Mouse (Mus musculus): ENCODE data around the gene Tsr2. TPM values are rescaled to one million over a fixed set of nuclear protein-coding genes. Genes with fewer than 3 reads are reported as not detected.

Gene Tsr2
- total and polyA plus RNA-seq, 2 experiments from 2014 or later = 24.1 to 41.9 TPM

- H3K36me3 ChIP-seq (ENCODE audit: insufficient read depth, low read length) = peaks cover 10% of the 10 kb centered on the region; the same call in 1 of the 2 replicates
- no peak for TF ChIP-seq CTCF (IDR thresholded peaks at IDR 0.05)
- H3K4me2 ChIP-seq (ENCODE audit: low read depth, low read length, poor library complexity, severe bottlenecking) = no peak overlapping the region
- DNase-seq (ENCODE audit: low spot score) = no peak
- H3K4me3 ChIP-seq (ENCODE audit: low read depth, low read length) = no peak overlapping the region
- no peaks in the 10 kb centered on the region for H3K27me3 ChIP-seq (ENCODE audit: insufficient read depth, low read length)
- no peak for ATAC-seq (ENCODE audit: low FRiP score)
- H3K9ac ChIP-seq (replicated peaks; ENCODE audit: low read length, poor library complexity, severe bottlenecking) = no peak overlapping the region
- H3K4me1 ChIP-seq (ENCODE audit: insufficient read depth, low read length) = no peaks in the 10 kb centered on the region
- H3K27ac ChIP-seq (ENCODE audit: low read depth, low read length) = no peak overlapping the region
- no peaks in the 10 kb centered on the region for H3K9me3 ChIP-seq (ENCODE audit: low read length)
- WGBS = 81% methylated on average over 7 of the region's 7 CpGs
Measured at GRCm38 (mm10) chrX:151066071-151066666, 30.2 kb downstream of the Tsr2 start.

DNA sequence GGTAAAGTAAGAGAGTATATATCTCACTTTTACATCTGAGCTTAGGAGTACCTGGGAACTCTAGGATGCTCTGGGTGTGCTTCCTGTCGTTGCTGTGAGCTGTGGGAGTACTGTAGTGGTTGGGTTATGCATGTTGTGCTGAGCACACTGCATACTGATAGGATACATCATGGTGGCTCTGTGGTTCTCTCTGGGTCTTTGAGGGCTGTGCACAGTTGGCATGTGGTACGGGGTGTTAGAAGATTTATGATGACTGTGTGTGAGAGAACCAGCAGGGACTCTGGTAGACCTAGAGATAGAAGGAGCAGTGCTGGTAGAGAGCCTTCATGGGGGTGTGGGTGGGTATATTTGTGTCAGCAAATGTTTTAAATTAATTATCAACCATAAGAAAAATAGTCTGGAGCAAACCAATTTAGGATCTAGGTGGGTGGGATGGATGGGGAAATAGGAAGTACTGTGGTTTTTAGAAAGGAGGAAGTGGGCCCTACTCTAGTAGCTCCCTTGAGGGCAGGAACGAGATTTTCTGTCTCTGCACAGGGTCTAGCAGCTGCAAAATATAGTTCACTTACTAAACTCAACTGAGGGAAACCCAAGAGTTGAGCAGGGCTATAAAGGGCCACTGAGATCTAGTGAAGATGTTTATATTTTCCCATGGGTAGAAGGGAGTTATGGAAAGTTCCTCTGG, 34.6 kb downstream of the Tsr2 start:
- no peak for TF ChIP-seq CTCF (IDR thresholded peaks at IDR 0.05)
- Histone ChIP-seq H3K36me3 (ENCODE audit: insufficient read depth, low read length) (peaks cover 3% of the 10 kb centered on the region; the same call in 1 of the 2 replicates), H3K4me2 (ENCODE audit: low read depth, low read length, poor library complexity, severe bottlenecking) (no peak overlapping the region), H3K27me3 (ENCODE audit: insufficient read depth, low read length) (no peaks in the 10 kb centered on the region), H3K4me3 (ENCODE audit: low read depth, low read length) (no peak overlapping the region), H3K9ac (replicated peaks; ENCODE audit: low read length, poor library complexity, severe bottlenecking) (no peak overlapping the region), H3K4me1 (ENCODE audit: insufficient read depth, low read length) (no peaks in the 10 kb centered on the region), H3K9me3 (ENCODE audit: low read length) (no peaks in the 10 kb centered on the region), H3K27ac (ENCODE audit: low read depth, low read length) (no peak overlapping the region)
- DNase-seq (ENCODE audit: low spot score) (no peak), ATAC-seq (ENCODE audit: low FRiP score) (no peak)
- 73% methylated on average over 3 of the region's 3 CpGs for WGBS

DNA sequence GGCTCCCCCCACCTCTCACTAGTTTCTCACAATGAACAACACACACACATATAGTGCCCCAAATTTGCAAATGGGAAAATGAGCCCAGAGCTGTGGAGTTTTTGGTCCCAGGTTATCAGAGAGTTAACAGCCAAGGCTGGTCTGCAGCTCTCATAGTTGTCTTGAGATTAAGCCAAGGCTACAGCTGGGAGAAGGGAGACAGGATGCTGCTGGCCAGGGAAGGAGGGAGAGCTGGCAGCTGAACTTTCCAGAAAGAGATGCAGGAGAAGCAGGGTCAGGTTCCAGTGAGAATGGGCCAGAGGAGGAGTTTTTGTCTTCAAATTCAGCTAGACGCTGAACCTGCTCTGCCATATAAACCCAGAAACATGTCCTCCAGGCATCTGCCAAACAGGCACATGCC, 37.0 kb downstream of the Tsr2 start:
- no peaks in the 10 kb centered on the region for H3K36me3 ChIP-seq (ENCODE audit: insufficient read depth, low read length)
- H3K4me2 ChIP-seq (ENCODE audit: low read depth, low read length, poor library complexity, severe bottlenecking) = no peak overlapping the region
- 73% methylated on average over 1 of the region's 1 CpGs for WGBS
- H3K4me3 ChIP-seq (ENCODE audit: low read depth, low read length) = no peak overlapping the region
- H3K27ac ChIP-seq (ENCODE audit: low read depth, low read length) = no peak overlapping the region
- H3K9me3 ChIP-seq (ENCODE audit: low read length) = no peaks in the 10 kb centered on the region
- no peak for TF ChIP-seq CTCF (IDR thresholded peaks at IDR 0.05)
- no peaks in the 10 kb centered on the region for H3K27me3 ChIP-seq (ENCODE audit: insufficient read depth, low read length)
- H3K4me1 ChIP-seq (ENCODE audit: insufficient read depth, low read length) = no peaks in the 10 kb centered on the region
- no peak for ATAC-seq (ENCODE audit: low FRiP score)
- no peak overlapping the region for H3K9ac ChIP-seq (replicated peaks; ENCODE audit: low read length, poor library complexity, severe bottlenecking)
- no peak for DNase-seq (ENCODE audit: low spot score)

DNA sequence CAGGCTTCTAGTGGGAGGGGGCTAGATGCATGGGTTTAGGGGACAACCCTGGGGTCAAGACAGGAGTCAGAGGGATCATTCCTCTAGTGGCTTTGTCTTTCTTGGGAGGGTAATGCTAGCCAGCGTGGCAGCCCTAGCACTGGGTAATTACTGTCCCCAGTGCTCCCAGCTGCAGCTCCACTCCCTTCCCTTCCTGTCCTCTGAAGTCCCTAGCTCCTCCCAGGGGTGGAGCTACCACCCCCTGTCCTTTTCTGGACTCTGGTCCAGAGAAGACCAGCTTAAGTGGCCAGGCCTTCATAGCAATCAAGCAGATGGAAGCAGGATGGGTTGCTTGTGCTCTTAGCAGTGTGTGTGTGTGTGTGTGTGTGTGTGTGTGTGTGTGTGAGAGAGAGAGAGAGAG, 40.8 kb downstream of the Tsr2 start:
- no peak for TF ChIP-seq CTCF (IDR thresholded peaks at IDR 0.05)
- Histone ChIP-seq H3K4me3 (ENCODE audit: low read depth, low read length) (no peak overlapping the region), H3K36me3 (ENCODE audit: insufficient read depth, low read length) (no peaks in the 10 kb centered on the region), H3K4me1 (ENCODE audit: insufficient read depth, low read length) (no peaks in the 10 kb centered on the region), H3K27ac (ENCODE audit: low read depth, low read length) (no peak overlapping the region), H3K27me3 (ENCODE audit: insufficient read depth, low read length) (no peaks in the 10 kb centered on the region), H3K4me2 (ENCODE audit: low read depth, low read length, poor library complexity, severe bottlenecking) (no peak overlapping the region), H3K9ac (replicated peaks; ENCODE audit: low read length, poor library complexity, severe bottlenecking) (no peak overlapping the region), H3K9me3 (ENCODE audit: low read length) (no peaks in the 10 kb centered on the region)
- ATAC-seq (ENCODE audit: low FRiP score) (no peak), DNase-seq (ENCODE audit: low spot score) (no peak)
- 21% methylated on average over 1 of the region's 1 CpGs for WGBS

DNA sequence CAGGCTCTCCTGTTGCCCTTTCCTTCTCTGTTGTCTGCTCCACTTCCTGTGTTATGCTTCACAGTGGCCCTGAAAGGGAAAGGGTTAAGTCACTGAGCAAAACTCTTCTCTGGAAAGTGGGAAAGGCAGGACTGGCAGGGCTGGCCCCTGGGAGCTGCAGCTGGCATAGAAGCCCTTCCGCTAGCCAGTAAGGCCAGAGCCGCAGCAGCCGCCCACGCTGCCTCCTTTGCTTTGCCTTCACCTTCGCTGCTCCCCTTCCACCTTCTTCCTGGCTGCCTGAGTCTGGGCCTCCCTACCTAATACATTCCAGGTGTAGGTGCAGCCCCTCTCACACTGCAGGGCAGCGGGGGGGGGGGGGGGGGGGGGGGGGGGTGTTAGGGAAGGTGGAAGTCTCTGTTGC, 41.9 kb downstream of the Tsr2 start:
- H3K9ac ChIP-seq (replicated peaks; ENCODE audit: low read length, poor library complexity, severe bottlenecking) = no peak overlapping the region
- H3K4me3 ChIP-seq (ENCODE audit: low read depth, low read length) = no peak overlapping the region
- no peak for TF ChIP-seq CTCF (IDR thresholded peaks at IDR 0.05)
- WGBS = 50% methylated on average over 5 of the region's 6 CpGs
- H3K36me3 ChIP-seq (ENCODE audit: insufficient read depth, low read length) = no peaks in the 10 kb centered on the region
- no peak overlapping the region for H3K27ac ChIP-seq (ENCODE audit: low read depth, low read length)
- H3K4me2 ChIP-seq (ENCODE audit: low read depth, low read length, poor library complexity, severe bottlenecking) = no peak overlapping the region
- no peaks in the 10 kb centered on the region for H3K9me3 ChIP-seq (ENCODE audit: low read length)
- DNase-seq (ENCODE audit: low spot score) (no peak), ATAC-seq (ENCODE audit: low FRiP score) (no peak)
- H3K27me3 ChIP-seq (ENCODE audit: insufficient read depth, low read length) = no peaks in the 10 kb centered on the region
- H3K4me1 ChIP-seq (ENCODE audit: insufficient read depth, low read length) = no peaks in the 10 kb centered on the region

GRCm38 (mm10) chrX:151050337-151050736, 46.0 kb downstream of the Tsr2 start:
- WGBS = 70% methylated on average over 7 of the region's 7 CpGs
- H3K4me3 ChIP-seq (ENCODE audit: low read depth, low read length) = no peak overlapping the region
- H3K4me1 ChIP-seq (ENCODE audit: insufficient read depth, low read length) = no peaks in the 10 kb centered on the region; the same call in 1 of the 2 replicates
- no peak for DNase-seq (ENCODE audit: low spot score)
- no peaks in the 10 kb centered on the region for H3K27me3 ChIP-seq (ENCODE audit: insufficient read depth, low read length)
- no peak overlapping the region for H3K9ac ChIP-seq (replicated peaks; ENCODE audit: low read length, poor library complexity, severe bottlenecking)
- TF ChIP-seq CTCF (IDR thresholded peaks at IDR 0.05) = no peak
- no peak for ATAC-seq (ENCODE audit: low FRiP score)
- no peak overlapping the region for H3K27ac ChIP-seq (ENCODE audit: low read depth, low read length)
- no peaks in the 10 kb centered on the region for H3K9me3 ChIP-seq (ENCODE audit: low read length)
- H3K4me2 ChIP-seq (ENCODE audit: low read depth, low read length, poor library complexity, severe bottlenecking) = no peak overlapping the region
- H3K36me3 ChIP-seq (ENCODE audit: insufficient read depth, low read length) = no peaks in the 10 kb centered on the region
